Mouse (Mus musculus) megakaryocyte, embryonic 14.5 days (primary cell): Measurements from ENCODE around the gene Lrrc32.

ENCODE experiments used
- FLI1 ChIP-seq: IDR thresholded peaks from 2 replicates; pipeline ENCODE4 v1.6.1; 2012; ENCODE audit warnings: low read length, inconsistent platforms, mixed read lengths
- GATA1 ChIP-seq: IDR thresholded peaks from 3 replicates; pipeline ENCODE4 v1.6.1; 2012; ENCODE audit warnings: mixed read lengths, low read length, inconsistent platforms, borderline replicate concordance

DNA sequence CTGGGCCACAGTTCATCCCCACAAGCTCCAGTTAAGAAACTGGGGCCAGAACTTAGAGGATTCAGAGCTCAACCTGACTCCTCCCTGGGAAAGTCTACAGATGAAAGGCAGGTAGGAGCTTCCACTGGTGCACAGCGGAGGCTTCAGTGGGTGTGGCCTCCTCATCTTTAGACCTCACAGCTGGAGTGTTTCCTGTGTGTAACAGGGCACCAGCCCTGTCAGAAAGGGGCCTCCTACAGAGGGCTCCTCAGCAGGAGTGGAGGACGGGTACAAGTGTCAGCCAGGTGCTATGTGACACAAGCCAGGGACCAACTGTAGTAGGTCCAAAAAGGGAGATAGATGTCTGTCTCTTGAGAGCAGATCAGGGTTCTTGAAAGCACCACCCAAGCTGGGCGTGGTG, 24.2 kb downstream of the Lrrc32 start:
- TF ChIP-seq FLI1, result no peak
- TF ChIP-seq GATA1, result no peak
